Mouse (Mus musculus) E14TG2a.4 (cell line): ENCODE data around the gene Pex16.

Experiments
- CTCF ChIP-seq: conservative IDR thresholded peaks from 2 replicates; pipeline ENCODE4 v1.5.1; 2014; ENCODE audit warnings: low read length
- NANOG ChIP-seq: IDR thresholded peaks from 2 replicates; pipeline ENCODE4 v1.6.1; 2014; ENCODE audit warnings: borderline replicate concordance, low read length, mixed read lengths

- TF ChIP-seq CTCF (no peak), NANOG (no peak)
Measured at GRCm38 (mm10) chr2:92390206-92390930, 15.9 kb downstream of the Pex16 start.
